Mouse (Mus musculus): ENCODE measurements around the gene Vwa2. TPM values are rescaled to one million over a fixed set of nuclear protein-coding genes. Genes with fewer than 3 reads are reported as not detected.

Gene Vwa2
- polyA plus RNA-seq, 1 experiment from 2014 or later: 7.5 TPM

- Histone ChIP-seq H3K27me3 (0 out of 2 replicates have a peak, but pooled peaks cover 3% of the 10 kb centered on the region), H3K4me3 (replicated peaks) (no peak overlapping the region), H3K9me3 (no peaks in the 10 kb centered on the region), H3K4me2 (no peak overlapping the region), H3K27ac (no peak overlapping the region), H3K4me1 (replicated peaks) (0 out of 2 replicates have a peak, but pooled peaks cover 5% of the 10 kb centered on the region), H3K9ac (replicated peaks) (no peak overlapping the region), H3K36me3 (no peaks in the 10 kb centered on the region)
- WGBS: 82% methylated on average over 7 of the region's 7 CpGs
- no peak for ATAC-seq (ENCODE audit: insufficient number of reproducible peaks, insufficient read depth, low FRiP score, low TSS enrichment, low read depth)
Observed at GRCm38 (mm10) chr19:56935777-56936176, 61.7 kb downstream of the Vwa2 start.

GRCm38 (mm10) chr19:56936253-56936652, 62.2 kb downstream of the Vwa2 start:
- no peak overlapping the region for H3K9ac ChIP-seq (replicated peaks)
- H3K36me3 ChIP-seq: no peaks in the 10 kb centered on the region
- H3K4me3 ChIP-seq (replicated peaks): no peak overlapping the region
- WGBS: 97% methylated on average over 8 of the region's 8 CpGs
- no peak for ATAC-seq (ENCODE audit: insufficient number of reproducible peaks, insufficient read depth, low FRiP score, low TSS enrichment, low read depth)
- H3K4me1 ChIP-seq (replicated peaks): 0 out of 2 replicates have a peak, but pooled peaks cover 5% of the 10 kb centered on the region
- 0 out of 2 replicates have a peak, but pooled peaks cover 3% of the 10 kb centered on the region for H3K27me3 ChIP-seq
- H3K27ac ChIP-seq: no peak overlapping the region
- H3K4me2 ChIP-seq: no peak overlapping the region
- no peaks in the 10 kb centered on the region for H3K9me3 ChIP-seq

- Histone ChIP-seq H3K27me3 (0 out of 2 replicates have a peak, but pooled peaks cover 2% of the 10 kb centered on the region), H3K4me2 (no peak overlapping the region), H3K4me3 (replicated peaks) (no peak overlapping the region), H3K27ac (no peak overlapping the region), H3K9me3 (peaks cover 2% of the 10 kb centered on the region; the same call in 1 of the 2 replicates), H3K9ac (replicated peaks) (no peak overlapping the region), H3K36me3 (no peaks in the 10 kb centered on the region), H3K4me1 (replicated peaks) (0 out of 2 replicates have a peak, but pooled peaks cover 5% of the 10 kb centered on the region)
- 92% methylated on average over 5 of the region's 5 CpGs for WGBS
- ATAC-seq (ENCODE audit: insufficient number of reproducible peaks, insufficient read depth, low FRiP score, low TSS enrichment, low read depth): no peak
Observed at GRCm38 (mm10) chr19:56937911-56938310, 63.9 kb downstream of the Vwa2 start.

- Histone ChIP-seq H3K4me3 (replicated peaks) (no peak overlapping the region), H3K4me1 (replicated peaks) (0 out of 2 replicates have a peak, but pooled peaks cover 5% of the 10 kb centered on the region), H3K9me3 (peaks cover 5% of the 10 kb centered on the region; the same call in 1 of the 2 replicates), H3K36me3 (no peaks in the 10 kb centered on the region), H3K4me2 (no peak overlapping the region), H3K9ac (replicated peaks) (no peak overlapping the region), H3K27ac (no peak overlapping the region), H3K27me3 (no peaks in the 10 kb centered on the region)
- WGBS: 86% methylated on average over 9 of the region's 9 CpGs
- no peak for ATAC-seq (ENCODE audit: insufficient number of reproducible peaks, insufficient read depth, low FRiP score, low TSS enrichment, low read depth)
Observed at GRCm38 (mm10) chr19:56939826-56940225, 65.8 kb downstream of the Vwa2 start.

GRCm38 (mm10) chr19:56940507-56940906, 66.5 kb downstream of the Vwa2 start:
- 90% methylated on average over 11 of the region's 11 CpGs for WGBS
- Histone ChIP-seq H3K4me1 (replicated peaks) (0 out of 2 replicates have a peak, but pooled peaks cover 5% of the 10 kb centered on the region), H3K27me3 (no peaks in the 10 kb centered on the region)

GRCm38 (mm10) chr19:56942216-56942615, 68.2 kb downstream of the Vwa2 start:
- no peak overlapping the region for H3K4me3 ChIP-seq (replicated peaks)
- no peak overlapping the region for H3K4me2 ChIP-seq
- H3K4me1 ChIP-seq (replicated peaks): peaks cover 8% of the 10 kb centered on the region; the same call in 1 of the 2 replicates
- H3K27ac ChIP-seq: no peak overlapping the region
- H3K36me3 ChIP-seq: no peaks in the 10 kb centered on the region
- no peak for ATAC-seq (ENCODE audit: insufficient number of reproducible peaks, insufficient read depth, low FRiP score, low TSS enrichment, low read depth)
- no peak overlapping the region for H3K9ac ChIP-seq (replicated peaks)
- WGBS: 90% methylated on average over 7 of the region's 7 CpGs
- H3K27me3 ChIP-seq: no peaks in the 10 kb centered on the region
- H3K9me3 ChIP-seq: peaks cover 5% of the 10 kb centered on the region; the same call in 1 of the 2 replicates

More at GRCm38 (mm10) chr19:56940507-56940906, 66.5 kb downstream of the Vwa2 start:
- no peak for ATAC-seq (ENCODE audit: insufficient number of reproducible peaks, insufficient read depth, low FRiP score, low TSS enrichment, low read depth)
- no peak overlapping the region for H3K9ac ChIP-seq (replicated peaks)
- no peak overlapping the region for H3K27ac ChIP-seq
- H3K9me3 ChIP-seq: peaks cover 5% of the 10 kb centered on the region; the same call in 1 of the 2 replicates
- H3K4me3 ChIP-seq (replicated peaks): no peak overlapping the region
- no peaks in the 10 kb centered on the region for H3K36me3 ChIP-seq
- no peak overlapping the region for H3K4me2 ChIP-seq

- 46% methylated on average over 9 of the region's 9 CpGs for WGBS
- no peak for ATAC-seq (ENCODE audit: insufficient number of reproducible peaks, insufficient read depth, low FRiP score, low TSS enrichment, low read depth)
- Histone ChIP-seq H3K4me3 (replicated peaks) (no peak overlapping the region), H3K36me3 (no peaks in the 10 kb centered on the region), H3K27ac (0 out of 2 replicates have a peak overlapping the region, but pooled peaks have one; percentile 23), H3K4me2 (no peak overlapping the region), H3K9ac (replicated peaks) (no peak overlapping the region), H3K27me3 (no peaks in the 10 kb centered on the region), H3K9me3 (peaks cover 5% of the 10 kb centered on the region; the same call in 1 of the 2 replicates), H3K4me1 (replicated peaks) (peaks cover 8% of the 10 kb centered on the region; the same call in 1 of the 2 replicates)
Observed at GRCm38 (mm10) chr19:56944211-56944610, 70.2 kb downstream of the Vwa2 start.

- WGBS: 100% methylated on average over 3 of the region's 3 CpGs
- ATAC-seq (ENCODE audit: insufficient number of reproducible peaks, insufficient read depth, low FRiP score, low TSS enrichment, low read depth): no peak
- no peaks in the 10 kb centered on the region for H3K36me3 ChIP-seq
- no peak overlapping the region for H3K9ac ChIP-seq (replicated peaks)
- H3K4me2 ChIP-seq: no peak overlapping the region
- H3K27me3 ChIP-seq: no peaks in the 10 kb centered on the region
- H3K4me3 ChIP-seq (replicated peaks): no peak overlapping the region
- H3K27ac ChIP-seq: no peak overlapping the region
- H3K9me3 ChIP-seq: peaks cover 5% of the 10 kb centered on the region; the same call in 1 of the 2 replicates
- H3K4me1 ChIP-seq (replicated peaks): peaks cover 8% of the 10 kb centered on the region; the same call in 1 of the 2 replicates
Observed at GRCm38 (mm10) chr19:56944826-56945225, 70.8 kb downstream of the Vwa2 start.

- Histone ChIP-seq H3K9ac (replicated peaks) (no peak overlapping the region), H3K4me1 (replicated peaks) (peaks cover 8% of the 10 kb centered on the region; the same call in 1 of the 2 replicates), H3K4me2 (no peak overlapping the region), H3K27me3 (no peaks in the 10 kb centered on the region), H3K4me3 (replicated peaks) (no peak overlapping the region), H3K27ac (no peak overlapping the region), H3K36me3 (no peaks in the 10 kb centered on the region), H3K9me3 (peaks cover 5% of the 10 kb centered on the region; the same call in 1 of the 2 replicates)
- WGBS: 62% methylated on average over 2 of the region's 2 CpGs
- ATAC-seq (ENCODE audit: insufficient number of reproducible peaks, insufficient read depth, low FRiP score, low TSS enrichment, low read depth): no peak
Observed at GRCm38 (mm10) chr19:56945621-56946020, 71.6 kb downstream of the Vwa2 start.

- 90% methylated on average over 7 of the region's 7 CpGs for WGBS
- Histone ChIP-seq H3K36me3 (no peaks in the 10 kb centered on the region), H3K4me2 (no peak overlapping the region), H3K9ac (replicated peaks) (no peak overlapping the region), H3K27me3 (no peaks in the 10 kb centered on the region), H3K27ac (no peak overlapping the region), H3K9me3 (peaks cover 5% of the 10 kb centered on the region; the same call in 1 of the 2 replicates), H3K4me1 (replicated peaks) (peaks cover 8% of the 10 kb centered on the region; the same call in 1 of the 2 replicates), H3K4me3 (replicated peaks) (no peak overlapping the region)
- ATAC-seq (ENCODE audit: insufficient number of reproducible peaks, insufficient read depth, low FRiP score, low TSS enrichment, low read depth): no peak
Observed at GRCm38 (mm10) chr19:56946277-56946676, 72.2 kb downstream of the Vwa2 start.

GRCm38 (mm10) chr19:56946727-56947126, 72.7 kb downstream of the Vwa2 start:
- no peak for ATAC-seq (ENCODE audit: insufficient number of reproducible peaks, insufficient read depth, low FRiP score, low TSS enrichment, low read depth)
- no peaks in the 10 kb centered on the region for H3K27me3 ChIP-seq
- H3K36me3 ChIP-seq: no peaks in the 10 kb centered on the region
- H3K27ac ChIP-seq: no peak overlapping the region
- no peak overlapping the region for H3K4me2 ChIP-seq
- peaks cover 8% of the 10 kb centered on the region; the same call in 1 of the 2 replicates for H3K4me1 ChIP-seq (replicated peaks)
- H3K9me3 ChIP-seq: peaks cover 5% of the 10 kb centered on the region; the same call in 1 of the 2 replicates
- 87% methylated on average over 3 of the region's 3 CpGs for WGBS
- H3K9ac ChIP-seq (replicated peaks): no peak overlapping the region
- no peak overlapping the region for H3K4me3 ChIP-seq (replicated peaks)

Data from limb, embryonic 12.5 days (tissue).